Mouse (Mus musculus): ENCODE measurements around the gene Doc2g.
"Not testable (repeated sequence)": the region's sequence is repeated elsewhere in the genome, so short reads cannot be mapped to it uniquely, and the experiment has no call there.

Doc2g gene

DNA sequence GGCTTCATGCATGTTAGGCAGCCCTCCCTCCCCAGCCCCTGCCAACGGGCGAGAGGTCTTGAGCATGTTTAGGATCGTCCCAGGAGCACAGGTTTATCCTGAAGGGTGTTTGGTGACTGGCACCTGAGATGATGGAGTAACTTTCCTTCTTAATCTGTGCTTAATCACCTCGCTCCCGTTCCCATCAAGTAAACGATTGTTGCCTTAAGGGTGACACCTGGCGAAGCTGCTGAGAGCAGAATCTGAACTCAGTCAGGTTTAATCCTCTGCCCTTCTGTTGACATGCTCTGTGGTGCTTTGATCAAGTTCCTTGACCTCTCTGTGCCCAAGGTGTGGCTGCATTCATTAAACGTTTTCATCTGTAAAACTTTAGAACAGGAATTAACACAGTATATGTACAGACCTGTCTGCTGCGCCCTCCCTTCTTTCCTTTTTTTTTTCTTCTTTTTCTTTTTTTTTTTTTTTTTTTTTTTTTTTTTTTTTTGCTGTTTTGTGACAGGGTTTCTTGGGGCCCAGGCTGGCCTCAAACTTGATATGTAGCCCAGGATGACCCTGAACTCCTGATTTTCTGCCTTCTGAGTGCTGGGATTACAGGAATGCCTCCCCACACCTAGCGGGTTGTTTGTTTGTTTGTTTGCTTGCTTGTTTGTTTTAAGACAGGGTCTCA lies 14.9 kb downstream of the Doc2g start:
- no peak for DNase-seq (ENCODE audit: low spot score)

DNA sequence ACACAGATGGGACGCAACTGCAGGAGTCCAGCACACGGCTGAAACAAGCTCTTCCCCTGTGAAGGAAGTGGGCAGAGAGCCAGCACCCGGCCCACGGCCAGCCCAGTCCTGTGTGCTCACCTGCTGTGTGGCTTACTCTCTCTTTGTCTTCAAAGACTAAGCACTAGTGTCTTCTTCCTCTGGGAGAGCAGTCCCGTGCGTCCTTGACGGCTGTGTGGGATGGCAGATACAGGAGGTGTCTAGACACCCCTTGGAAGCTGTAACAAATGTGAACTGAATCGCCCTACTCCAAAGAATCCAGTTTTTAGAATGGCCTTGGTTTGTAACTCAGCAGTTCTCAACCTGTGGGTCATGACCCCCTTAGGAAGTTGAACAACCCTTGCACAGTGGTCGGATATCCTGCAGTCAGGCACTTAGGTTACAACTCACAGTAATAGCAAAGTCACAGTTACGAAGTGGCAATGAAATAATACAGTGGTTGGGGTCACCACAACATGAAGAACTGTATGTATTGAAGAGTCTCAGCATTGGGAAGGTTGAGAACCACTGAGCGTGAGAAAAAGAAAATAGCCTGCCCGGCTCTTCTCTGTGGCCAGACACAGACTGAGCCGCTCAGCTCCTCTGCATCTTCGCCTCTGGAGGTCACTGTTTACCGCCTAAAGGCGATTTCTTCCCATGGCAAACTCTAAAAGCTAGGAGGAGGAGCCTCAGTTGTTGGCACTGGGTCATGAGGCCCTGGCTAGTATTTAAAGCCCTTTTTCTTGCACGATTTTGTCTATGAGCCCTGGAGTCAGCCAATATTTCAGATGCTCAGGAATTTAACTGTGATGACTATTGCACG lies 15.8 kb downstream of the Doc2g start:
- DNase-seq (ENCODE audit: low spot score), result peak; percentile 38

DNA sequence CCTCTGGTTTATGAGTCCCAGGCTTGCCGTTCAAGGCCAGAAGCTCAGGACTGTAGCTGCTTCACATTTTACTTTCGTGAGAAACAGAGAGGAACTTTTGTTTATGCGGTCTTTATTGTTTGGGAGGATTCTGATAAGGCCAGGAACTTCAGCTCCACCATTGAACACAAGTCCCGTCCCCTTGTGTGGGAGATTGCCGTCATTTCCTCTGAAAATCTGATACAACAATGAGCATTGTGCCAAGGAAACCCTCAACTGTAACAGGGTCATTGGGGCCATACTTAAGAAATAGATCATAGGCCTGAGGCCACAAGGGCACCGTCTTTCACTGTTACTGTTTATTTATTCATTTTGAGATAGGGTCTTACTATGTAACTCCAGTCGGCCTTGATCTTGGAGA lies 20.1 kb downstream of the Doc2g start:
- no peak for DNase-seq (ENCODE audit: low spot score)

DNA sequence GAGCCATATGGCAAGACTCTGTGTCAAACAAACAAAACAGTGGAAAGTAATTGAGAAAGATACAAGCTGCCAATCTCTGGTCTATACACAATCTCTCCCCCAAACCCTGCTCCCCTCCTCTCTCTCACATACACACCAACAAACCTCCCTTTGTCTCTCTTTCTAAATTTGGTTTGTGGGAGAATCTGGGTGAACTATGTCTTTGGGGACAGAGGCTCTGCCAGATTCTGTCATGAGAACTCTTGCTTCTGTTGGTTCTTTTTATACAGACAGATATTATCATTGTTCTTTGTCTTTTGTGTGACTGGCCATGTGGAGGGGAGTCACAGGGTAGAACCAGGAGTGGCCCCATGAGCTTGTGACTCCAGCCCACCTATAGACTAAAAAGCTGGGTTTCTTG lies 24.5 kb downstream of the Doc2g start:
- no peak for DNase-seq (ENCODE audit: low spot score)

- no peak for DNase-seq (ENCODE audit: low spot score)
These were observed 29.6 kb downstream of the Doc2g start for GRCm38 (mm10) chr19:4032668-4033067.

DNA sequence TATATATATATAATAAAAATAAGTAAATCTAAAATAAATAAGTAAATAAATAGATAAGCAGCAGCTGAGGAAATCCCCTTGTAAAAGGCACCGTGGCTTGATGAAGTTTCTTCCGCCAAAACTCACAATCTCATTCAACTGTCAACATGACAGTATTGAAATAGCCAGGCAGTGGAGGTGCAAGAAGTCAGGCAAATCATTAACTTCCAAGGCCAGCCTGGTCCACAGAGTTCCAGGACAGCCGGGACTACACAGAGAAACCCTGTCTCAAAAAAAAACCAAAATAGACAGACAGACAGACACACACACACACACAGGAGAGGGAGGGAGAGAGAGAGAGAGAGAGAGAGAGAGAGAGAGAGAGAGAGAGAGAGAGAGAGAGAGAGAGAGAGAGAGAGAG lies 30.2 kb downstream of the Doc2g start:
- no peak for DNase-seq (ENCODE audit: low spot score)

DNA sequence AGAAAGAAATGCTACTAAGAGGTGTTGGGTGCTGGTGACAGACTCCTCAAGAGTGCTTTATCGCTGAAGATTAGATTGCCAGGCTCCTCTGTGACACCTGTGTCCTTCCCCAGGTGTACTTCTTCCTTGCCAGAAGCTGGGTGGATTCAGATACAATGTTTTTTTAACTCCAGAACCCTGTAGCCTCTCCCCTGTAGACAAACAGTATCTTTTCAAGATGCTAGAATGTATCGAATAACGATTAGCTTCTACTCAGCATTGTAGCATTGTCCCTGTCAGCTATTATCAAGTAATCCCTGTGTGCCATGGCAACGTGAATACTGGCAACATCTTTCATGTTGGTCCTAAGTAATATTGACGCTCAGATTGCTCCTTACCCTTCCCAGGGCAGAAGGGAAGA lies 30.6 kb downstream of the Doc2g start:
- no peak for DNase-seq (ENCODE audit: low spot score)

DNA sequence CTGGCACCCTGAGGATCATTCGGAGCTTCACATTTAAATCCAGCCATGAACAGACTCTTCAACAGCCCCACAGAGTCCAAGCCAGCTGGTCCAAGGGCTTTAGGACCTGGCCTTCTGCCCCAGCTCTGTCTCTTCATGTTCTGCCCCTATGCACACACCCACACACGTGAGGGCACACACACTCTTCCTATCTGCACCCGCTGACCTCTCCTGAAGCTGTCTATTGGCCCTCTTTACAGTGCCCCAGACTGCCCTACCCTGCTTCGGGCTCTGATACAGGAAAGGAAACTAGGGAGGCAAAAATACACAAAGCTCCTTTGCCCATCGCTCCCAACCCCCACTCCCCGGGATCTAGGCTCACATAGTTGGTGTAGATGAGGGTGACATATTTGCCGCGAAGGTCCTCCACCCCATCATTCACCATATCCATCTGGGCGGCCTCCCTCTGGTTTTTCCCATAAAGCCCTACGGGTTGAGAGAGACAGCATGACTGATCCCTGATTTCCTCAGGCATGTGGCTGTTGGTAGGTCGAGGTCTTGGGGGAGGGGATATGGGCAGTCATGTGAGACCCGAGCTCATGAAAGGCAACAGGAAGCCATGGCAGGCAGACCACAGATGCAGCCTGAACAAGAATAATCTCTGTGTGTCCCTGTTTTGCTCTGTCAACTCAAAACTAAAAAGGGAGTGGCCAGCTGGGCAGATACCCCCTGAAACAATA lies 33.4 kb downstream of the Doc2g start:
- no peak for DNase-seq (ENCODE audit: low spot score)

DNA sequence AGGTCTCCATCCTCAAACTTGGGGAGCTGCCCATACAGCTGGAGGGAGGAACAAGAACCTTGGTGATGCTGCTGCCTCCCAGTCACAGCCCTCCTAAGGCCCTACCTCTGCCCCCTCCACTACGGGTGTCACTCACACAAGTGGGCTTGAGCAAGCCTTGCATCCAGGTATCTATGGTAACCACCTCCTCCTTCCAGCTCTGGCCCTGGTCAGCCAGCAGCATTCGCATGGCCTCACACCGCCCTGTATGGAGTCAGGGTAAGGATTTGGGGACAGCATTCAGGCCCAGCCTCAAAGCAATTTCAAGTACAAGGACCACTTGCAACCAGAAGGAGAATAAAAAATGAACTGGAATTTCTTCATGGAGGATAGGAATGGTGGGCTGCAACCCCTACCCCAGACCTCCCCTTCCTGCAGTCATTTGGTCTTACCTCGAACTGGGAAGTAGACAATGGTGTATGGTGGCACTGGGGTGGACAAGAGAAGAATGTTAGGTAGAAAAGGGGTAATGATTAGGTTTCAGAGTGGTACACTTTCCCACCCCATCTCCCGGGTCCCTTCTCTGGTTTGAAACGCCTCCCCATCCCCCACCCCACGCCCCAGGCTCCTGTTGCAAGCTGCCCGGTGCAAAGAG lies 34.2 kb downstream of the Doc2g start:
- DNase-seq (ENCODE audit: low spot score), result not testable (repeated sequence)

DNA sequence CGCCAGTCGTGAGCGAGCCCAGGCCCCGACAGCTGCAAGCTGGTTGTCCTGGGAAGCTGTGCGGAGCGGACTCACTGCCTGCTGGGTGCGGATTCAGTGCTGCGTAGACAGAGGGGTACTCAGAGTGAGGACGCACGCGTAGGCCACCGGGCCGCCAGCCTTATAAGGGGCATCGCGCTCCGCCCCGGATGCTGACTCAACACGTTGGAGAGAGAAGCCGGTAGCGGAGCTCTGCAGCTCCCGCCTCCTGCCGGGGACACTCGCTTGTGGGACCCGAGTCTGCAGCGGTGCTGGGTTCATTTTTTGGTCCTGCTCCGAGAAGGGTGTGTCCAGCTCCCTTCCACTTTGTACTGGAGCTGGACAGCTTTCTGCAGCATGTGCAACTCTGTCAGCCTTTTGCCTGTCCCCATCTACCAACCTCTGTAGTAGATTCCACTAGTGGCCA lies 34.7 kb downstream of the Doc2g start, which contains the start of gene Gstp1:
Gene Gstp1 (minus strand): TSS at position 198 of the 445 bp plus-strand sequence.
- DNase-seq (ENCODE audit: low spot score), result peak; percentile 47

- DNase-seq (ENCODE audit: low spot score), result not testable (repeated sequence)
These were observed 37.8 kb downstream of the Doc2g start for GRCm38 (mm10) chr19:4040941-4041340.

- not testable (repeated sequence) for DNase-seq (ENCODE audit: low spot score)
These were observed 38.4 kb downstream of the Doc2g start for GRCm38 (mm10) chr19:4041500-4041899.

- DNase-seq (ENCODE audit: low spot score), result no peak
These were observed 39.0 kb downstream of the Doc2g start for GRCm38 (mm10) chr19:4042124-4042523.

GRCm38 (mm10) chr19:4044109-4044508 lies 41.0 kb downstream of the Doc2g start:
- not testable (repeated sequence) for DNase-seq (ENCODE audit: low spot score)

GRCm38 (mm10) chr19:4045966-4046865 lies 43.1 kb downstream of the Doc2g start, which contains the start of gene Gstp2:
TSS of gene Gstp2 (minus strand) at chr19:4046023.
- DNase-seq (ENCODE audit: low spot score), result no peak

GRCm38 (mm10) chr19:4046866-4047254 lies 43.7 kb downstream of the Doc2g start:
- DNase-seq (ENCODE audit: low spot score), result no peak

GRCm38 (mm10) chr19:4047859-4048258 lies 44.7 kb downstream of the Doc2g start:
- DNase-seq (ENCODE audit: low spot score), result no peak

DNA sequence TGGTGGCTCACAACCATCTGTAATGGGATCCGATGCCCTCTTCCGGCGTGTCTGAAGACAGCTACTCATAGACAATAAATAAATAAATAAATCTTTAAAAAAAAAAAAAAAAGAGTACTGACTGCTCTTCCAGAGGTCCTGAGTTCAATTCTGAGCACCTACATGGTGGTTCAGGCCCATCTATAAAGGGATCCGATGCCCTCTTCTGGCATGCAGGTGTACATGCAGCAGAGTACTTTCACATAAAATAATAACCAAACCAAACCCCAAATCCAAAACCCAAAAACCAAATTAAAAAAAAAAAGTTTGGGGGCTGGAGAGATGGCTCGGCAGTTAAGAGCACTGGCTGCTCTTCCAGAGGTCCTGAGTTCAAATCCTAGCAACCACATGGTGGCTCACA lies 46.0 kb downstream of the Doc2g start:
- not testable (repeated sequence) for DNase-seq (ENCODE audit: low spot score)

GRCm38 (mm10) chr19:4051016-4051415 lies 47.9 kb downstream of the Doc2g start:
- DNase-seq (ENCODE audit: low spot score), result peak; percentile 8

GRCm38 (mm10) chr19:4051741-4052515 lies 48.8 kb downstream of the Doc2g start:
- DNase-seq (ENCODE audit: low spot score), result no peak

Data from urinary bladder, postnatal 10 days (tissue).